Mouse (Mus musculus) forebrain, embryonic 10.5 days (tissue): ENCODE measurements at regions not wholly inside any gene's neighbourhood (a gene's known extent, or its start where the extent isn't known, plus 50 kb on each side); places are given as distances from the start of the nearest gene placed in this dataset.

Source experiments
- DNase-seq: peaks from one replicate; pipeline ENCODE4 v3.0.0-alpha.2; 2017; ENCODE audit warnings: low spot score; ENCODE audit errors: extremely low spot score
- H3K27ac ChIP-seq: fragments of 300-500 bp; sonication (generic); 2 replicates; pipeline ENCODE4 v1.5.1; 2016; ENCODE audit warnings: mild to moderate bottlenecking
- H3K27me3 ChIP-seq: fragments of 300-500 bp; sonication (generic); 2 replicates; pipeline ENCODE4 v1.6.1; 2016; ENCODE audit warnings: mild to moderate bottlenecking; ENCODE audit not compliant: poor library complexity, severe bottlenecking
- H3K36me3 ChIP-seq: fragments of 300-500 bp; sonication (generic); replicated peaks from 2 replicates; pipeline ENCODE4 v1.6.1; 2016; ENCODE audit warnings: mild to moderate bottlenecking, moderate library complexity
- H3K4me1 ChIP-seq: fragments of 300-500 bp; sonication (generic); 2 replicates; pipeline ENCODE4 v1.6.1; 2016
- H3K4me3 ChIP-seq: fragments of 300-500 bp; sonication (generic); 2 replicates; pipeline ENCODE4 v1.5.1; 2016; ENCODE audit warnings: mild to moderate bottlenecking, moderate library complexity
- H3K9me3 ChIP-seq: fragments of 300-500 bp; sonication (generic); 2 replicates; pipeline ENCODE4 v1.6.1; 2016; ENCODE audit warnings: mild to moderate bottlenecking, moderate library complexity
- WGBS: fragments of 180-500 bp; shearing (Covaris S2); methylation state at CpG from one replicate; pipeline ENCODE4 v1.1.7; 2016; 5-methylcytosine and 5-hydroxymethylcytosine counted together

- peak; percentile 65 for DNase-seq
- H3K36me3 ChIP-seq, result no peaks in the 10 kb centered on the region
- no peak overlapping the region for H3K4me3 ChIP-seq
- H3K9me3 ChIP-seq, result no peaks in the 10 kb centered on the region
- peaks cover 78% of the 10 kb centered on the region for H3K27me3 ChIP-seq
- peaks cover 7% of the 10 kb centered on the region; the same call in 1 of the 2 replicates for H3K4me1 ChIP-seq
- 51% methylated on average over 16 of the region's 16 CpGs for WGBS
- H3K27ac ChIP-seq, result no peak overlapping the region
Observed at GRCm38 (mm10) chr2:146633329-146634070, 121.4 kb upstream of the Ralgapa2 start.

GRCm38 (mm10) chr2:146637573-146637972 is 125.4 kb upstream of the Ralgapa2 start:
- H3K4me1 ChIP-seq, result peaks cover 7% of the 10 kb centered on the region; the same call in 1 of the 2 replicates
- 70% methylated on average over 5 of the region's 5 CpGs for WGBS

GRCm38 (mm10) chr2:146646237-146646972 is 134.3 kb upstream of the Ralgapa2 start:
- H3K27ac ChIP-seq, result peak overlapping the region; percentile 5; the same call in 1 of the 2 replicates
- WGBS, result 17% methylated on average over 16 of the region's 16 CpGs
- DNase-seq, result peak; percentile 21

More at GRCm38 (mm10) chr2:146637573-146637972, 125.4 kb upstream of the Ralgapa2 start:
- Histone ChIP-seq H3K4me3 (no peak overlapping the region), H3K27me3 (peaks cover 67% of the 10 kb centered on the region), H3K27ac (no peak overlapping the region), H3K9me3 (peaks cover 4% of the 10 kb centered on the region; the same call in 1 of the 2 replicates), H3K36me3 (no peaks in the 10 kb centered on the region)
- no peak for DNase-seq

GRCm38 (mm10) chr2:146646973-146647282 is 134.8 kb upstream of the Ralgapa2 start:
- H3K27ac ChIP-seq, result peak overlapping the region; percentile 5; the same call in 1 of the 2 replicates
- peaks cover 57% of the 10 kb centered on the region for H3K27me3 ChIP-seq
- DNase-seq, result no peak
- peaks cover 19% of the 10 kb centered on the region for H3K4me1 ChIP-seq
- no peaks in the 10 kb centered on the region for H3K36me3 ChIP-seq
- H3K9me3 ChIP-seq, result no peaks in the 10 kb centered on the region
- 58% methylated on average over 2 of the region's 2 CpGs for WGBS
- H3K4me3 ChIP-seq, result peak overlapping the region; percentile 15

More at GRCm38 (mm10) chr2:146646237-146646972, 134.3 kb upstream of the Ralgapa2 start:
- no peaks in the 10 kb centered on the region for H3K9me3 ChIP-seq
- peaks cover 61% of the 10 kb centered on the region for H3K27me3 ChIP-seq
- H3K36me3 ChIP-seq, result no peaks in the 10 kb centered on the region
- peaks cover 19% of the 10 kb centered on the region for H3K4me1 ChIP-seq
- peak overlapping the region; percentile 15 for H3K4me3 ChIP-seq

- peak; percentile 17 for DNase-seq
- WGBS, result 45% methylated on average over 3 of the region's 3 CpGs
- H3K36me3 ChIP-seq, result no peaks in the 10 kb centered on the region
- H3K27ac ChIP-seq, result no peak overlapping the region
- H3K9me3 ChIP-seq, result no peaks in the 10 kb centered on the region
- H3K4me1 ChIP-seq, result peaks cover 23% of the 10 kb centered on the region
- H3K27me3 ChIP-seq, result peaks cover 99% of the 10 kb centered on the region
- no peak overlapping the region for H3K4me3 ChIP-seq
Observed at GRCm38 (mm10) chr2:146661346-146661745, 149.2 kb upstream of the Ralgapa2 start.

GRCm38 (mm10) chr2:146672761-146673160 is 160.6 kb upstream of the Ralgapa2 start:
- H3K9me3 ChIP-seq, result no peaks in the 10 kb centered on the region
- no peaks in the 10 kb centered on the region for H3K36me3 ChIP-seq
- H3K27ac ChIP-seq, result no peak overlapping the region
- DNase-seq, result no peak
- H3K27me3 ChIP-seq, result peaks cover 13% of the 10 kb centered on the region
- H3K4me3 ChIP-seq, result no peak overlapping the region
- no peaks in the 10 kb centered on the region for H3K4me1 ChIP-seq
- WGBS, result 63% methylated on average over 2 of the region's 2 CpGs

GRCm38 (mm10) chr2:146681979-146682378 is 169.8 kb upstream of the Ralgapa2 start:
- no peak overlapping the region for H3K4me3 ChIP-seq
- DNase-seq, result no peak
- 81% methylated on average over 3 of the region's 3 CpGs for WGBS
- H3K36me3 ChIP-seq, result no peaks in the 10 kb centered on the region
- H3K27ac ChIP-seq, result no peak overlapping the region
- no peaks in the 10 kb centered on the region for H3K4me1 ChIP-seq
- peaks cover 13% of the 10 kb centered on the region for H3K27me3 ChIP-seq
- no peaks in the 10 kb centered on the region for H3K9me3 ChIP-seq

GRCm38 (mm10) chr2:146685854-146686507 is 169.7 kb upstream of the Kiz start:
- DNase-seq, result no peak
- H3K4me3 ChIP-seq, result no peak overlapping the region
- H3K4me1 ChIP-seq, result no peaks in the 10 kb centered on the region
- no peak overlapping the region for H3K27ac ChIP-seq
- no peaks in the 10 kb centered on the region for H3K9me3 ChIP-seq
- H3K27me3 ChIP-seq, result peaks cover 53% of the 10 kb centered on the region
- H3K36me3 ChIP-seq, result no peaks in the 10 kb centered on the region
- 86% methylated on average over 5 of the region's 5 CpGs for WGBS

- Histone ChIP-seq H3K4me1 (peaks cover 2% of the 10 kb centered on the region), H3K27ac (no peak overlapping the region), H3K9me3 (peaks cover 3% of the 10 kb centered on the region; the same call in 1 of the 2 replicates), H3K4me3 (no peak overlapping the region), H3K36me3 (no peaks in the 10 kb centered on the region), H3K27me3 (peaks cover 78% of the 10 kb centered on the region)
- WGBS, result 80% methylated on average over 7 of the region's 7 CpGs
- no peak for DNase-seq
Observed at GRCm38 (mm10) chr2:146688544-146688943, 167.1 kb upstream of the Kiz start.

GRCm38 (mm10) chr2:146693484-146693883 is 162.2 kb upstream of the Kiz start:
- Histone ChIP-seq H3K4me3 (no peak overlapping the region), H3K27me3 (peaks cover 100% of the 10 kb centered on the region), H3K4me1 (peaks cover 13% of the 10 kb centered on the region), H3K9me3 (peaks cover 3% of the 10 kb centered on the region; the same call in 1 of the 2 replicates), H3K36me3 (no peaks in the 10 kb centered on the region), H3K27ac (no peak overlapping the region)
- WGBS, result 52% methylated on average over 2 of the region's 2 CpGs
- DNase-seq, result no peak

- Histone ChIP-seq H3K4me3 (no peak overlapping the region), H3K27ac (no peak overlapping the region), H3K9me3 (peaks cover 3% of the 10 kb centered on the region; the same call in 1 of the 2 replicates), H3K4me1 (peaks cover 13% of the 10 kb centered on the region), H3K27me3 (peaks cover 100% of the 10 kb centered on the region), H3K36me3 (no peaks in the 10 kb centered on the region)
- DNase-seq, result no peak
- WGBS, result 8% methylated on average over 5 of the region's 5 CpGs
Observed at GRCm38 (mm10) chr2:146694041-146694440, 161.6 kb upstream of the Kiz start.

- Histone ChIP-seq H3K4me3 (no peak overlapping the region), H3K9me3 (peaks cover 3% of the 10 kb centered on the region; the same call in 1 of the 2 replicates), H3K36me3 (no peaks in the 10 kb centered on the region), H3K27ac (no peak overlapping the region), H3K27me3 (peaks cover 84% of the 10 kb centered on the region), H3K4me1 (peaks cover 13% of the 10 kb centered on the region)
- WGBS, result 92% methylated on average over 2 of the region's 2 CpGs
- no peak for DNase-seq
Observed at GRCm38 (mm10) chr2:146696277-146696676, 159.4 kb upstream of the Kiz start.
